Mouse (Mus musculus) heart, embryonic 14.5 days (tissue): ENCODE measurements around the gene Cyth3. TPM values are rescaled to one million over a fixed set of nuclear protein-coding genes. Genes with fewer than 3 reads are reported as not detected.

Experiments
- ATAC-seq: fragments of 200-750 bp; cut with Nextera tagmentation; 2 replicates; pipeline ENCODE4 v1.8.0; 2017; ENCODE audit warnings: low read depth, moderate TSS enrichment; ENCODE audit not compliant: insufficient number of reproducible peaks, insufficient read depth, low FRiP score
- H3K27ac ChIP-seq, 2 experiments: fragments of 200-500 bp in 1 of 2; fragments of 300-500 bp in 1 of 2; sonication (generic) in 1 of 2; replicated peaks in 1 of 2; 2 replicates each; pipeline ENCODE4 v1.5.1; 2012 to 2014; ENCODE audit warnings: low read depth in 2 of 2, low read length in 2 of 2, control low read depth in 1 of 2, mild to moderate bottlenecking in 1 of 2, mixed read lengths in 1 of 2; ENCODE audit not compliant: control insufficient read depth in 1 of 2, insufficient read depth in 1 of 2
- H3K27me3 ChIP-seq: fragments of 300-500 bp; sonication (generic); 2 replicates; pipeline ENCODE4 v1.6.1; 2014; ENCODE audit warnings: mild to moderate bottlenecking, low read length, control low read depth; ENCODE audit not compliant: control insufficient read depth, insufficient read depth
- H3K36me3 ChIP-seq: fragments of 300-500 bp; sonication (generic); 2 replicates; pipeline ENCODE4 v1.6.1; 2014; ENCODE audit warnings: mild to moderate bottlenecking, control low read depth, low read length, mixed read lengths; ENCODE audit not compliant: control insufficient read depth, insufficient read depth
- H3K4me1 ChIP-seq, 2 experiments: fragments of 200-500 bp in 1 of 2; fragments of 300-500 bp in 1 of 2; sonication (generic) in 1 of 2; 2 replicates each; pipeline ENCODE4 v1.6.1; 2012 to 2014; ENCODE audit warnings: low read length in 2 of 2, control low read depth in 1 of 2, mixed read lengths in 1 of 2; ENCODE audit not compliant: control insufficient read depth in 2 of 2, insufficient read depth in 2 of 2
- H3K4me2 ChIP-seq: fragments of 300-500 bp; sonication (generic); 2 replicates; pipeline ENCODE4 v1.6.1; 2014; ENCODE audit warnings: mild to moderate bottlenecking, low read length
- H3K4me3 ChIP-seq, 2 experiments: fragments of 200-500 bp in 1 of 2; fragments of 300-500 bp in 1 of 2; sonication (generic) in 1 of 2; 2 replicates each; pipeline ENCODE4 v1.5.1; 2012 to 2014; ENCODE audit warnings: low read length in 2 of 2, mild to moderate bottlenecking in 2 of 2, control low read depth in 1 of 2, low read depth in 1 of 2, moderate library complexity in 1 of 2; ENCODE audit not compliant: control insufficient read depth in 1 of 2, insufficient read depth in 1 of 2
- H3K9ac ChIP-seq: fragments of 300-500 bp; sonication (generic); 2 replicates; pipeline ENCODE4 v1.6.1; 2014; ENCODE audit warnings: mild to moderate bottlenecking, low read length
- H3K9me3 ChIP-seq: fragments of 300-500 bp; sonication (generic); 2 replicates; pipeline ENCODE4 v1.6.1; 2016; ENCODE audit warnings: low read length, control low read depth; ENCODE audit not compliant: control insufficient read depth
- WGBS: fragments of 180-500 bp; shearing (Covaris S2); extraction: QIAGEN DNeasy Blood & Tissue Kit; methylation state at CpG from one replicate; pipeline ENCODE4 v1.1.7; 2014; 5-methylcytosine and 5-hydroxymethylcytosine counted together
- polyA plus RNA-seq: library from polyadenylated mRNA; unstranded; fragments of >200 nt; fragmentation: Nextera tagmentation; extraction: Ambion mirVana; gene quantifications from 2 replicates; pipeline ENCODE4 v1.2.1, GENCODE M21; 2014

Gene Cyth3
- polyA plus RNA-seq, 1 experiment from 2014 or later: 49.2 TPM

DNA sequence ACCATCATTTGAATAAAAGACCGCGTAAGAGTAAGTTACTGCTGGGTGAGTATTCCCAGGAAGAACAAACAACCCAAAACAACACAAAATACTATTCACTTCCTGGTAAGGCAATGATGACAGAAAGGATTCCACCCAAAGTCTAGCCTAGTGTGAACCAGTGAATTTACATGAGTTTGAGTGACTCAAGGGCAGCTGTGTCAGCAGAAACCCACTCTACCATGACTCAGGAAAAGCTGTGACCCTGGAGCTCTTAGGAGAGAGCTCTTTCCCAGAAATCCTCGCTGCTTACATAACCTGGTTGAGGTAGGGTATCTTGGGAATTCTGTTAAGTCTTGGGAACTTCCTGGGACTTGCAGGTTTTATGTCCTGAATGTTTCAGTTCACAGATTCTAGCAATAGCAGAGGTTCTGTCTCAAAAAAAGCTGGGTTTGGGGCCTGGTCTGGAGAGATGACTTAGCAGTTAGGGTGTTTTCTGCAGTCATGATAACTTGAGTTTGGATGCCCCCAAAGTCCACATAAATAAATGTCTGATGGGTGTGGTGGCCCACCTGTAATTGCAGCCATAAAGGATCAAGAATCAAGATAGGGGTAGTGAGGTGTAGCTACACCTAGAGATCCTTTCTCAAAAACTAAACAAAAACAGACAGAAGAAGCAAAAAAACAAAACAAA, 5.5 kb upstream of the Cyth3 start:
- Histone ChIP-seq H3K27me3 (no peaks in the 10 kb centered on the region), H3K36me3 (no peaks in the 10 kb centered on the region), H3K9ac (no peak overlapping the region), H3K9me3 (no peaks in the 10 kb centered on the region), H3K4me2 (no peak overlapping the region), H3K4me1 (peaks cover 19 to 24% of the 10 kb centered on the region in 2 experiments), H3K4me3 (no peak overlapping the region), H3K27ac (no peak overlapping the region)
- no peak for ATAC-seq
- WGBS: 92% methylated on average over 3 of the region's 3 CpGs

DNA sequence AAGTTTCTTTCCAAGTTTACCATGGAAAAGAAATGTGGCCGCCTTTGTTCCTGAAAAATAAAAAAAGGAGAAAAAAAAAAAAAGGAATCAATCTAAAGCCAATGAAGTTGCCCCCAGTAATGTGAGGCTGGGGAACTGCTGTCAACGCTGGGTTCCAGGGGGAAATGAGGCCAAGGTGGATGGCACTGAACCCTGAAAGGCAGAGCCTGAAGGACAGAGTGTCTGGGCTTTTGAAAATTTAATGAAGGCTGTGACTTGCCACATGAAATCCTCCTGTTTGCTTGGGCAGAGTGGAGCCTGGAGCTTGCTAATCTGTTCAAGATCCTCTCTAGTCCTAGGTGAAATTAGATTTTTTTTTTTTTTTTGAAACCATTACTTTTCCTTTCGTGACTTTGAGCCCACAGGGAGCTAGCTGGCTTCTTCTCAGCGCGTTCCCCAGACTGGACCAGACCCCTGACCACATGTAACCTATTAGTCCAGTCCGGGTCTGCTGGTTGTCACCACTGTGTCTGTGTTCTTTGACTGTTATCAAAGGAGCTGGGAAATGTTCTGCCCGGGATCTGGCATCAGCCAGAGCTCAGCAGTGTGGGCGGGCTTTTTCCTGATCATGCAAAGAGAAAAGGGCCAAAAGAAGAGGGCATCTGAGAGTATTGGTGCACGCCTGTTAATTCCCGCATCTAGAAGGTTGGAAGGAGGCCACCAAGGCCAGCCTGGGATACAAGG, 4.6 kb upstream of the Cyth3 start:
- Histone ChIP-seq H3K27me3 (no peaks in the 10 kb centered on the region), H3K27ac (peak overlapping the region; percentile 50 to 87), H3K9me3 (no peaks in the 10 kb centered on the region), H3K36me3 (no peaks in the 10 kb centered on the region), H3K4me2 (0 out of 2 replicates have a peak overlapping the region, but pooled peaks have one; percentile 9), H3K4me1 (peaks cover 19 to 27% of the 10 kb centered on the region in 2 experiments), H3K4me3 (no peak overlapping the region), H3K9ac (peak overlapping the region; percentile 12; the same call in 1 of the 2 replicates)
- WGBS: 19% methylated on average over 10 of the region's 10 CpGs
- no peak for ATAC-seq

DNA sequence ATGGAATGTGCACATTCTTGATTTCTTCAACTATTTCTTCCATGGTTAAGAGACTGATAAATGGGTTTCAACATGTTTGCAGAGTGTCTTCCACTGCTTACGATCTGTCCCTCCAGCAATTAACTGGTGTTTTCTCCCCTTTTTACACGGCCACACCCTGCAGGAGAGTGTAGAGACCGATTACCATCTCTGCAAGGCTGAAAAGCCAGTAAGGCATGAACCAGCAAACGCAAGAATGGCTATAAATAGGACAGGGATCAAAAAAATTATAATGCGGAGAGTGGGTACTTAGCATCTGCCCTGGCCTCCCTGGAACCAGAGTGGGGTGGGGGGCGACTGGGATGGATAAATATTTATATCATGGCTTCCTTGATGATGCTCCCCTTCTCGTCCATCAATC, 3.7 kb upstream of the Cyth3 start:
- Histone ChIP-seq H3K9me3 (no peaks in the 10 kb centered on the region), H3K27me3 (no peaks in the 10 kb centered on the region), H3K9ac (peak overlapping the region; percentile 3; the same call in 1 of the 2 replicates), H3K4me2 (no peak overlapping the region), H3K4me1 (peaks cover 22 to 33% of the 10 kb centered on the region in 2 experiments), H3K4me3 (no peak overlapping the region), H3K36me3 (no peaks in the 10 kb centered on the region), H3K27ac (peak overlapping the region in 1 of 2 experiments; percentile 87; a peak in 2 of 4 replicates)
- WGBS: 37% methylated on average over 7 of the region's 7 CpGs
- no peak for ATAC-seq

DNA sequence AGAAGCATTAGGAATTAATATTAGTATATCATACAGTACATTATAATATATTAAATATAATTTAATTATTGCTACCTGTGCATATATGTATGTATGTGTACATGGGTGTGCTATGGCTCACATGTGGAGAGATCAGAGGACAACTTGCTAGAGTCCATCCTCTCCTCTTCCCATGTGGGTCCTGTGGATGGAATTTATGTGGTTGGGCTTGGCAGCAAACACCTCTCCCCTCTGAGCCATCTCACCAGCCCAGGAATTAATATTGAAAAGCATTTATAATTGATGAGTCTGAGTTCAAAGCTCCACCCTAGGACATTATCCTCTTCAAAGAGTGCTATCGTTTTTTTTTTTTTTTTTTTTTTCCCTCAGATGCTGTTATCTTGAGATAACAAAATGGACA, 2.1 kb upstream of the Cyth3 start:
- WGBS: 7% methylated on average over 1 of the region's 1 CpGs
- no peak for ATAC-seq
- Histone ChIP-seq H3K9ac (no peak overlapping the region), H3K27ac (no peak overlapping the region), H3K36me3 (no peaks in the 10 kb centered on the region), H3K4me2 (no peak overlapping the region), H3K27me3 (no peaks in the 10 kb centered on the region), H3K9me3 (no peaks in the 10 kb centered on the region), H3K4me3 (no peak overlapping the region), H3K4me1 (peaks cover 27 to 43% of the 10 kb centered on the region in 2 experiments)

DNA sequence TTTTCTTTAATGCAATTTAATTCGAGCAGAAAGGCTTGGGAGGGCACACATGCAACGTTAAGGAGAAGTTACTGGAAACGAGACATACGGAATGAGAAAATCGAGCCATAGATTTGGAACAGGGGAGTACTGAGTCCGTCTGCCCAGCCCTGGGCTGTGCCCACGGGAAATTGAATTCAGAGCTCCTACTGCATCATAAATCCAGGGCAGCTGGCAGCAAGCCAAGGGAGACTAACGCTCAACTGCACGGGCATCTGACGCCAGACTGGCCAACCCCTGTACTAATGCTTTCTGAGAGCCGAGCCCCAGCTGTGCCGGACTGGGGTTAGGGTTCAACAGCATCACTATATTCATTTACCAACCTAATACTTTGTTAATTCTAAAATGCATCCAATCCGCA, 1.3 kb upstream of the Cyth3 start:
- 45% methylated on average over 13 of the region's 13 CpGs for WGBS
- no peak for ATAC-seq
- no peak overlapping the region for H3K27ac ChIP-seq
- H3K27me3 ChIP-seq: no peaks in the 10 kb centered on the region
- no peaks in the 10 kb centered on the region for H3K36me3 ChIP-seq
- H3K4me1 ChIP-seq: peaks cover 33 to 50% of the 10 kb centered on the region in 2 experiments
- no peak overlapping the region for H3K4me3 ChIP-seq
- H3K9me3 ChIP-seq: no peaks in the 10 kb centered on the region
- H3K4me2 ChIP-seq: no peak overlapping the region
- no peak overlapping the region for H3K9ac ChIP-seq

DNA sequence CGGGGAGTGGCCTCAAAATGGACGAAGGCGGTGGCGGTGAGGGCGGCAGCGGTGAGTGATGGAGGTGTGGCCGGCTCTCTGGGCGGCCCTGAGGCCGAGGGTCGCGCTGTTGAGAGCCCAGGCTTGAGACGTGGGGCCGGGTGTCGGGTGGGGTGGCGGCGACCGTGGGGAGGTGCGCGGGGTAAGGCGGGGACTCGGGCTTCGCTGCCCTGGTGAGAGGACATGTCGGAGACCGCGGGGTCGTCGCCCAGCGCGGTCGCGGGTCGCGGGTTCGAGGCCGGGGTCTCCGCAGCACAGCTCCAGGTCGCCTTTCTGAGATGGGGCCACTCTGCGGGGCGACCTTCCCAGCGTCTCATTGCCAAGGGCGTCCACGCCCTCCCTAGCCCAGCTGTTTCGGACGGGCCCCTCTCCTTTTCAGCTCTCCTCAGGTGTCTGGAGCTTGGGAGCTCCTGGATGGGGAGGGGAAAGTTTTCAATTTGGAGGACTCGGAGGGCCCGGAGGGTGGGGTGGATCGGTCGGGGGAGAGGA, 440 bp downstream of the Cyth3 start:
- no peaks in the 10 kb centered on the region for H3K27me3 ChIP-seq
- H3K27ac ChIP-seq: peak overlapping the region; percentile 69 to 74
- H3K4me3 ChIP-seq: peak overlapping the region; percentile 76 to 79
- H3K4me1 ChIP-seq: peaks cover 31 to 49% of the 10 kb centered on the region in 2 experiments
- peak; percentile 49 for ATAC-seq
- H3K9ac ChIP-seq: peak overlapping the region; percentile 88
- no peaks in the 10 kb centered on the region for H3K9me3 ChIP-seq
- H3K36me3 ChIP-seq: no peaks in the 10 kb centered on the region
- under 1% methylated on average over 47 of the region's 48 CpGs for WGBS
- H3K4me2 ChIP-seq: peak overlapping the region; percentile 74

DNA sequence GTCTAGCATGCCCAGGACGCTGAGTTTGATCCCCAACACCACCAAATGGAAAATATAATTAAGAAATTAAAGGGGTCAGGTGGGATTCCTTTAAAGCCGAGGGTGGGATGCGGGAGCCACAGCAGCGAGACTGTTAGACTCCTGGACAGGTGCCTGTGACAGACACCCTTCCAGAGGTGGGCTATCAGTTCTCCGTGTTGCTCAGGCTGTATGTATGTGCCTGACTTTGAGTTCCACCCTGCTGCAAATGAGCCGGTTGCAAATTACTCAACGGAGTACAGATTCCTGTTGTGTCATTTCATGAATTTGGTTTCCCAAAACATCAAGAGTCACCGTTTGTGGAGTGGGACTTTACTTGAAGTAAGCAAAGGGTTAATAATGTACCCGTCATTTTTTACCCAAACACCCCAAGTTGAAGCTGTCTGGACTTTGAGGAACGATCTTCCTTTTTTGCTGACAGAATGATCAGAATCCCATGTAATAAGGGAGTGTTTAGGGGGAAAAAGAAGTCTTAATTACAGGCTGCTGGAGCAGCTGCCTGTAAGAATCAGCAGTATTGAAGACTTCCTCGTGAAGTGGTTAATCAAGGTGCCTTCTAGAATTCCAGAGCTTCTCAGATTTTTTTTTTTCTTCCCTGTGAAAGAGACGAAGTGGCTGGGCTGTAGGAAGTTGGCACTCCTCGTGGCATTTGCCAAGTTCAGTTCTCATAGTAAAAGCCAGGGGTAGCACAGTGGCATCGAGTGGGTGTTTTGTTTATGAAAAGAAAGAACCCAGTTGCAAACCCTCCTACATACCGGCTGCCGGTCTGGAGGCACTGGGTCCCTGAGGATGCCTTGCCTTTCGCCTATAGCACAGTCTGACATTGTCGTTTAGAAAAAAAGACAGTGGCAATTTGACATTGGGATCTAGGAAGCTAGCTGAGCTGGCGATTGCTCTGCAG, 1.4 kb downstream of the Cyth3 start:
- Histone ChIP-seq H3K9ac (peak overlapping the region; percentile 88), H3K4me3 (peak overlapping the region; percentile 76 to 79), H3K4me1 (peaks cover 23 to 40% of the 10 kb centered on the region in 2 experiments), H3K9me3 (no peaks in the 10 kb centered on the region), H3K27me3 (no peaks in the 10 kb centered on the region), H3K27ac (peak overlapping the region; percentile 10 to 32; a peak in 2 of 4 replicates), H3K4me2 (peak overlapping the region; percentile 74), H3K36me3 (no peaks in the 10 kb centered on the region)
- no peak for ATAC-seq
- 55% methylated on average over 19 of the region's 19 CpGs for whole genome bisulfite sequencing
